Mouse (Mus musculus): ENCODE results near the gene Lrrc4. TPM values are rescaled to one million over a fixed set of nuclear protein-coding genes. Genes with fewer than 3 reads are reported as not detected.

The Lrrc4 gene
- polyA plus RNA-seq, 1 experiment from 2014 or later: 0.56 TPM

DNA sequence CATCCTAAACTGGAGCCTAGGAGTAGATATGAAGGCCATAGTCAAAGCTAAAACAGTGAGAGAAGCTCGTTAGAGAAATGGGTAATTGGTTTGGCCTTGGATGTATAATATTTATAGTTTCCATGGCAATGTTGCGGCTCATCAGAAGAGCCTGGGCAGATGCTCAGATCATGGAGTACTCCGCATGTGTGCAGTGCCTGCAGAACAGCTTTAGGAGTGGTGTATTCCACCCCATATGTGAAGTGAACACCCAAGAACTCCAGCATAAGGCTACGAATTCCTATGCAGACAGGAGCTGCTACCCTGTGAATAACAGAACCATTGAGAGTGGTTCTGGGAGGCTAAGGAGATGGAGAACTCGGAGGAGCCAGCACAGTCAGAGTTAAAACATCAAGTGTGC, 84.5 kb downstream of the Lrrc4 start:
- no peak overlapping the region for H3K4me3 ChIP-seq (ENCODE audit: low read depth, low read length)
- no peak overlapping the region for H3K4me2 ChIP-seq
- H3K27me3 ChIP-seq (replicated peaks; ENCODE audit: control insufficient read depth, insufficient read depth, low read length): no peaks in the 10 kb centered on the region
- H3K9me3 ChIP-seq (ENCODE audit: control insufficient read depth, low read length): no peaks in the 10 kb centered on the region
- 88% methylated on average over 5 of the region's 5 CpGs for whole genome bisulfite sequencing
- H3K9ac ChIP-seq (ENCODE audit: low read depth, low read length): no peak overlapping the region
- no peak overlapping the region for H3K27ac ChIP-seq (ENCODE audit: low read depth, low read length)
- DNase-seq (ENCODE audit: low spot score) (no peak), ATAC-seq (replicated peaks; ENCODE audit: low FRiP score) (no peak)
- peaks cover 7% of the 10 kb centered on the region; the same call in 1 of the 2 replicates for H3K36me3 ChIP-seq (ENCODE audit: control insufficient read depth, insufficient read depth, low read length)
- no peaks in the 10 kb centered on the region for H3K4me1 ChIP-seq (replicated peaks; ENCODE audit: control insufficient read depth, insufficient read depth, low read length)

DNA sequence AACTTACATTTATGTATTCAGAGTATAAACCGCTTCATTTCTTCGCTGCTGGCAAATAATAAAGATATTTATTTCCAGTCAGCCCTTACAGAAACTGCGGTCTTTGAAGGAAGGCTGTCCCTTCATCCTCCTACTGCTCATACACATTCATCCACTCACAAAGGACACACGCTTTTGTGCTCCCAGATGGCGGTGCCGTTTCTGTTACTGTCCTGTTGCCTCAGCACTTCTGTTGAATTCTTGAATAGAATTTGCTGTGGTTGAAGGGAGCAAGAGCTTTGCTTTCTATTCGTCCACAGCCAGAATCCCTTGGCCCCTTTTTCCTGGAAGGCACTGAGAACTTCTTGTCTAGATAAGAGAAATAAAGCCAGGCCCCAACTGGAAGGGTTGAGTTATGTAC, 85.7 kb downstream of the Lrrc4 start:
- no peak for DNase-seq (ENCODE audit: low spot score)
- Histone ChIP-seq H3K27ac (ENCODE audit: low read depth, low read length) (no peak overlapping the region), H3K36me3 (ENCODE audit: control insufficient read depth, insufficient read depth, low read length) (peaks cover 7% of the 10 kb centered on the region; the same call in 1 of the 2 replicates), H3K9ac (ENCODE audit: low read depth, low read length) (no peak overlapping the region), H3K4me2 (no peak overlapping the region), H3K27me3 (replicated peaks; ENCODE audit: control insufficient read depth, insufficient read depth, low read length) (no peaks in the 10 kb centered on the region), H3K9me3 (ENCODE audit: control insufficient read depth, low read length) (no peaks in the 10 kb centered on the region), H3K4me1 (replicated peaks; ENCODE audit: control insufficient read depth, insufficient read depth, low read length) (no peaks in the 10 kb centered on the region), H3K4me3 (ENCODE audit: low read depth, low read length) (no peak overlapping the region)
- no peak for ATAC-seq (replicated peaks; ENCODE audit: low FRiP score)
- WGBS: 88% methylated on average over 7 of the region's 7 CpGs

DNA sequence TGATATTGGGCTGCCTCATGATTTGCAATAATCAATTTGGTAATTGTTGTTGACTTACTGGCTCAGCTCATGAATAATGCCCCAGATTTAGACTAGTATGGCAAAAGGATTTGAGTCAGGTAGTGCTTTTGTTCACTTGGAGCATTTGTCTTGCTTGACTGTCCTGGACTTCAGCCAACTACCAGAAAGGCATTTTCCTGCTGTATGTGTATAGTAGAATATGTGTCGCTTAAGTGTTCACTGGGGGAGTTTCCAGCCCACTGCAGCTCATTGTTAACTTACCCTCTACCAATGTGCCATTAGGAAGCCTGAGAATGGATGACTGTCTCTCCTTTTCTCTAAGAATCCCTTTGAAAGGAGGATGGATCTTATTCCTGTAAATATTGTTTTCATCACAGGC, 88.0 kb downstream of the Lrrc4 start:
- Histone ChIP-seq H3K9me3 (ENCODE audit: control insufficient read depth, low read length) (no peaks in the 10 kb centered on the region), H3K36me3 (ENCODE audit: control insufficient read depth, insufficient read depth, low read length) (peaks cover 7% of the 10 kb centered on the region; the same call in 1 of the 2 replicates), H3K27ac (ENCODE audit: low read depth, low read length) (no peak overlapping the region), H3K4me2 (no peak overlapping the region), H3K9ac (ENCODE audit: low read depth, low read length) (no peak overlapping the region), H3K27me3 (replicated peaks; ENCODE audit: control insufficient read depth, insufficient read depth, low read length) (no peaks in the 10 kb centered on the region), H3K4me3 (ENCODE audit: low read depth, low read length) (no peak overlapping the region), H3K4me1 (replicated peaks; ENCODE audit: control insufficient read depth, insufficient read depth, low read length) (no peaks in the 10 kb centered on the region)
- ATAC-seq (replicated peaks; ENCODE audit: low FRiP score): no peak
- DNase-seq (ENCODE audit: low spot score): no peak
- 66% methylated on average over 1 of the region's 1 CpGs for WGBS

DNA sequence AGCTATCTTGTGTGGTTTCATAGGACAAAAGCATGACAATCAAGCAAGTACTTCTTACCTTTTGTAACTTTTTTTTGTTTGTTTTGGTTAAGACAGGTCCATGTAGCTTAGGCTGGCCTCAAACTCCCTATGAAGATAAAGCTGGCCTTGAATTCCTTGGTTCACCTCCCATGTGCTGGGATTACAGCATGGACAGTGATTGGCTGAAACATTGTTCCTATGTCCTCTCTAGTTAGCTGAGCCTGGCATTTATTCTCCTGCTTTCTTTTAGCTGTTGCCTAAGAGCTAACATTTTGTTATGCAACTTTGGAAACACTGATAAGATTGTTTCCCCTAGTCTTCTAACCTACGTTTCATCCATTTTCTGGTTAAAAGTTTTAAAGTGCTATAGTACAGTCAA, 93.9 kb downstream of the Lrrc4 start:
- H3K4me3 ChIP-seq (ENCODE audit: low read depth, low read length): no peak overlapping the region
- H3K27ac ChIP-seq (ENCODE audit: low read depth, low read length): no peak overlapping the region
- whole genome bisulfite sequencing: 59% methylated on average over 1 of the region's 1 CpGs
- H3K9ac ChIP-seq (ENCODE audit: low read depth, low read length): no peak overlapping the region
- no peaks in the 10 kb centered on the region; the same call in 1 of the 2 replicates for H3K36me3 ChIP-seq (ENCODE audit: control insufficient read depth, insufficient read depth, low read length)
- DNase-seq (ENCODE audit: low spot score) (no peak), ATAC-seq (replicated peaks; ENCODE audit: low FRiP score) (no peak)
- H3K27me3 ChIP-seq (replicated peaks; ENCODE audit: control insufficient read depth, insufficient read depth, low read length): no peaks in the 10 kb centered on the region
- H3K9me3 ChIP-seq (ENCODE audit: control insufficient read depth, low read length): no peaks in the 10 kb centered on the region
- H3K4me1 ChIP-seq (replicated peaks; ENCODE audit: control insufficient read depth, insufficient read depth, low read length): peaks cover 6% of the 10 kb centered on the region
- no peak overlapping the region for H3K4me2 ChIP-seq

DNA sequence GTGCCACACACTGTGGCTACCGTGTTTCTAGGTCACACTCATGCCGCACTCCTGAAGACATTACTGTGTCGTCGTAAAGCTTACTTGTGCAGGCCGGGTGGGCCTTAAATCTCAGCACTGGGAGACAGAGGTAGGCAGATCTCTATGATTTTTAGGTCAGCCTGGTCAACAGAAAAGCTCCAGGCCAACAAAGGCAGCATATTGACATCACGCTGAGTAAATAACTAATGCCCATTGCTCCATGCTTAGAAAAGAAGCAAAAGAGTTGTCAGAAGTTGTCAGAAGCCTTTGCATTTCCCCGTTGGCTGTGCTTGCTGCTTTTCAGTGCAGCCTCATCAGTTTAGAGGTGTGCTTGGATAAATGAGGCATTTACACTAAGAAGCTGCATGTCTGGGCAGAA, 94.9 kb downstream of the Lrrc4 start:
- Histone ChIP-seq H3K36me3 (ENCODE audit: control insufficient read depth, insufficient read depth, low read length) (no peaks in the 10 kb centered on the region; the same call in 1 of the 2 replicates), H3K4me3 (ENCODE audit: low read depth, low read length) (no peak overlapping the region), H3K9me3 (ENCODE audit: control insufficient read depth, low read length) (no peaks in the 10 kb centered on the region), H3K4me2 (no peak overlapping the region), H3K4me1 (replicated peaks; ENCODE audit: control insufficient read depth, insufficient read depth, low read length) (peaks cover 6% of the 10 kb centered on the region), H3K27ac (ENCODE audit: low read depth, low read length) (no peak overlapping the region), H3K27me3 (replicated peaks; ENCODE audit: control insufficient read depth, insufficient read depth, low read length) (no peaks in the 10 kb centered on the region), H3K9ac (ENCODE audit: low read depth, low read length) (no peak overlapping the region)
- no peak for ATAC-seq (replicated peaks; ENCODE audit: low FRiP score)
- 85% methylated on average over 7 of the region's 7 CpGs for WGBS
- DNase-seq (ENCODE audit: low spot score): no peak

DNA sequence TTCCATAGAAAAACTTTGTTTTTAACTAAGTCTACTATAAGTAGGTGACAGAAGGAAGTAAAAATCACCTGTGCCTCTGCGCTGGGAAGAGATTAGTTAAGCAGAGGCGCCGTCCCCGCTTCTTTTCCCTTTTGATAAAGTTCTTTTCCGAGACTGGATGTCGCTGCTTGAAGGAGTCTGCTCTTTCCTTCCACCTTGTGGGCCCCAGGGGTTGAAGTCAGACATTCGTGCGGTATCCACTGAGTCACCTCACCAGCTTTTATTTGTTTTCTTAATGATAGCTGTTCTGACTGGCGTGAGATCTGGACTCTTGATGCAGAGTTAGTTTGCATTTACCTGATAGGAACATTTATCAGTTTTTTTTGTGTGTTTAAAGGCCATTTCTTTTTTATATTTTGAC, 96.4 kb downstream of the Lrrc4 start:
- H3K4me2 ChIP-seq: no peak overlapping the region
- 68% methylated on average over 9 of the region's 9 CpGs for WGBS
- no peaks in the 10 kb centered on the region for H3K9me3 ChIP-seq (ENCODE audit: control insufficient read depth, low read length)
- H3K4me1 ChIP-seq (replicated peaks; ENCODE audit: control insufficient read depth, insufficient read depth, low read length): peaks cover 10% of the 10 kb centered on the region
- no peak for DNase-seq (ENCODE audit: low spot score)
- ATAC-seq (replicated peaks; ENCODE audit: low FRiP score): no peak
- H3K27me3 ChIP-seq (replicated peaks; ENCODE audit: control insufficient read depth, insufficient read depth, low read length): no peaks in the 10 kb centered on the region
- no peak overlapping the region for H3K4me3 ChIP-seq (ENCODE audit: low read depth, low read length)
- H3K9ac ChIP-seq (ENCODE audit: low read depth, low read length): no peak overlapping the region
- no peaks in the 10 kb centered on the region; the same call in 1 of the 2 replicates for H3K36me3 ChIP-seq (ENCODE audit: control insufficient read depth, insufficient read depth, low read length)
- H3K27ac ChIP-seq (ENCODE audit: low read depth, low read length): no peak overlapping the region

DNA sequence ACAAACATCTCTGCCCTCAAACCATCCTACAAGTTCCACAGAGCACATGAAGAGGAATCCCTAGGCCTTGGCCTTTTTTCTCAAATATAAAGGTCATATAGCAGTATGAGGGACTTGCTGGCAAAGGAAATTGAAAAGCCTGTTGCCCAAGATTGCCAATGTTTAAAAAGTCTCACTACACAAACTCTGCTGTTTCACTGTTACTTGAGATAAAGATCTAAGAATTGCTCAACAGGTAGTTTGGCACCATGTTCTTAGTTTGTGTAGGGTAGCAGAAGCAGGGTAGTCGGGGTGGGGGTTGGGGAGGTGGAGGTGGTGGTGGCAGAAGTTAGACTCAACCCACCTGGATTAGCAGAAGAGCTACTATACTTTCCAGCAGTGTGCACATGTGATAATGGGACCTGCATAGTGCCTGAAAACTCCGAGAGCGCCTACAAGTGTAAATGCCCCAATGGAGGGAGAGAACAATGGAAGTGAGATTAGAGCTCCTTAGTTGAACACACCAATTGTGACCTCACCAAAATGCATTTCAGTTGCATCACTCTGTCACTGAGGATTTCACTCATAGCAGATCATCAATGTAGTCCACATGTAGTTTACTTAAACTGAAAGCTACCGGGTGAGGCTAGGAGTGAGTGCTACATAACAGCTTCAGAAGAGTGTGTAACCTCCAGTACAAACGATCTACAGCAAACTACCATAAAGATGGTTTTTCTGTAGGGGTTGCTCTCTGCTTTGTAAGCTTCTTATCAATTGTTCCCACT, 97.5 kb downstream of the Lrrc4 start:
- Histone ChIP-seq H3K27ac (ENCODE audit: low read depth, low read length) (no peak overlapping the region), H3K9ac (ENCODE audit: low read depth, low read length) (no peak overlapping the region), H3K27me3 (replicated peaks; ENCODE audit: control insufficient read depth, insufficient read depth, low read length) (no peaks in the 10 kb centered on the region), H3K4me2 (no peak overlapping the region), H3K9me3 (ENCODE audit: control insufficient read depth, low read length) (no peaks in the 10 kb centered on the region), H3K4me3 (ENCODE audit: low read depth, low read length) (no peak overlapping the region), H3K36me3 (ENCODE audit: control insufficient read depth, insufficient read depth, low read length) (no peaks in the 10 kb centered on the region; the same call in 1 of the 2 replicates), H3K4me1 (replicated peaks; ENCODE audit: control insufficient read depth, insufficient read depth, low read length) (peaks cover 10% of the 10 kb centered on the region)
- DNase-seq (ENCODE audit: low spot score) (no peak), ATAC-seq (replicated peaks; ENCODE audit: low FRiP score) (no peak)
- 78% methylated on average over 5 of the region's 5 CpGs for WGBS

DNA sequence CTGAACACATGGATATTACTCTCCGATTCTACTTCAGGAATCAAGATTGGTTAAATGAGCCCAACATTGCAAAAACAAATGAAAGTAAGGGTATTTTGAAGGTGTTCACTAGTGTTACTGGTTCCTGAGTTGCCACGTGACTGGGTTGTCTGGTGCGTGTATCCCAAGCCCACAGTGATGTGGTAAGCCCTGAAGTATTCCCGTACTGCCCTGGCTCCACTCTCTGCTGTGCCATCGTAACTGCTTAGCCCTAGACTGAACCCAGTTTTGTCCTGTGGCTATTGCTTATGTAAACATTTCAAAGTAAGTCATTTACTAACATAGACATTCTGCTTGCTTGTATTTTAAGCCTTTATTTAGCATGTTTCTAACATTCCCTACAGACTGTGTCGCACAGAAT, 100.3 kb downstream of the Lrrc4 start:
- ATAC-seq (replicated peaks; ENCODE audit: low FRiP score) (no peak), DNase-seq (ENCODE audit: low spot score) (no peak)
- Histone ChIP-seq H3K9me3 (ENCODE audit: control insufficient read depth, low read length) (no peaks in the 10 kb centered on the region), H3K9ac (ENCODE audit: low read depth, low read length) (no peak overlapping the region), H3K27me3 (replicated peaks; ENCODE audit: control insufficient read depth, insufficient read depth, low read length) (no peaks in the 10 kb centered on the region), H3K4me3 (ENCODE audit: low read depth, low read length) (no peak overlapping the region), H3K36me3 (ENCODE audit: control insufficient read depth, insufficient read depth, low read length) (no peaks in the 10 kb centered on the region; the same call in 1 of the 2 replicates), H3K4me2 (no peak overlapping the region), H3K4me1 (replicated peaks; ENCODE audit: control insufficient read depth, insufficient read depth, low read length) (peaks cover 10% of the 10 kb centered on the region), H3K27ac (ENCODE audit: low read depth, low read length) (no peak overlapping the region)
- WGBS: 87% methylated on average over 6 of the region's 6 CpGs

DNA sequence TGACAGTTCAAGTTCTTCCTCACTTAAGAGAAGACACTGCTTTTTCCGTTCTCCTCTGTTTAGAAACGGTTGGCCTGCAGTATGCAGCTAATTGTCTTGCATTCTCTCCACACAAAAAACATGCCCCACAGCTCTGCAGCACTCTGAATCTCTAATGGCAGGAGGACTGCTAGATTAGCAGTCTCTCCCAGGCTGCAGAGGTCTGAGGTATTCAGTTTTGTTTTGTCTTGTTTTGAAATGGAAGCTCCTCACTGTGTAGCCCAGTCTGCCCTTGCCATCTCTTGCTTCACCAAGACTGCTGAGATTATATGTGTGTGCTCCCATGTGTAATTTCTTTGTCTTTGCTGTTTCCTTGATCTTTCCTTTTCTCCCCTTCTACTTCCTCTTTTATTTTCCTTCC, 101.9 kb downstream of the Lrrc4 start:
- no peak overlapping the region for H3K4me2 ChIP-seq
- H3K9me3 ChIP-seq (ENCODE audit: control insufficient read depth, low read length): no peaks in the 10 kb centered on the region
- DNase-seq (ENCODE audit: low spot score) (no peak), ATAC-seq (replicated peaks; ENCODE audit: low FRiP score) (no peak)
- no peak overlapping the region for H3K9ac ChIP-seq (ENCODE audit: low read depth, low read length)
- peaks cover 3% of the 10 kb centered on the region for H3K36me3 ChIP-seq (ENCODE audit: control insufficient read depth, insufficient read depth, low read length)
- H3K4me3 ChIP-seq (ENCODE audit: low read depth, low read length): no peak overlapping the region
- H3K27ac ChIP-seq (ENCODE audit: low read depth, low read length): no peak overlapping the region
- H3K4me1 ChIP-seq (replicated peaks; ENCODE audit: control insufficient read depth, insufficient read depth, low read length): peaks cover 6% of the 10 kb centered on the region; the same call in 1 of the 2 replicates
- 56% methylated on average over 2 of the region's 2 CpGs for WGBS
- no peaks in the 10 kb centered on the region for H3K27me3 ChIP-seq (replicated peaks; ENCODE audit: control insufficient read depth, insufficient read depth, low read length)

All from liver, embryonic 11.5 days (tissue).